Mouse (Mus musculus) myocyte (in vitro differentiated cells): Measurements from ENCODE around the gene Cdadc1.

Source experiments
- POLR2A ChIP-seq: IDR thresholded peaks from one replicate; pipeline ENCODE4 v1.6.1; 2011; ENCODE audit warnings: low read depth, mild to moderate bottlenecking, control low read depth, moderate library complexity; ENCODE audit not compliant: insufficient read length
- SRF ChIP-seq: IDR thresholded peaks from one replicate; pipeline ENCODE4 v1.6.1; 2011; ENCODE audit warnings: low read depth; ENCODE audit not compliant: control insufficient read depth, insufficient read length
- TCF12 ChIP-seq: IDR thresholded peaks from one replicate; pipeline ENCODE4 v1.6.1; 2011; ENCODE audit warnings: mild to moderate bottlenecking, control low read depth; ENCODE audit not compliant: poor library complexity, insufficient read depth, severe bottlenecking

DNA sequence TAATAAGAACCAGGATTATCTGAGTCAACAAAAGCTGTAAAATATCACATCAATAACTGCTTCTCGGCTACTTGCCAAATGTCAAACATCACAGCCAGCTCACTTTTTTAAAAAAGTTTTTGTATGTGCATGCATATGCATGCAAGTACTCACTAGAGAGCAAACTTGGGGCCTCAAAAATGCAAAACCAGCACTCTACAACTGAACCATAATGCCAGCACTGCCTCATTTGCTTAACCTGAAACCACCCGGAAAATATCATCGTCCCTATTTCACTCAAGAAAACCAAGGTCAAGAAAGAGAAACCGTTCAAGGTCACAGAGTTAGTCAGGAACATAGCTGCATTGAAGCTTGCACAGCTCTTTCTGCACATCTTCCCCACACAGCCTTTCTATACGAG is 21.4 kb downstream of the Cdadc1 start:
- no peak for TF ChIP-seq POLR2A
- TF ChIP-seq TCF12, result no peak
- TF ChIP-seq SRF, result no peak
